In genomic region chr5:151400557-151400944, GRCm38 (mm10) we compare ENCODE assay signal across 30 mouse cellular contexts. TPM values are rescaled to one million over a fixed set of nuclear protein-coding genes. Genes with fewer than 3 reads are reported as not detected.
"Had no signal": no experiment of that assay in that cellular context is flagged by ENCODE, and none has a peak within 500 bp of the region (broad histone marks: within the 10 kb centered on the region; RNA-seq: fewer than 3 reads in every experiment).

No protein-coding gene starts in this region.

- ATAC-seq: intestine, embryonic 16.5 days had no signal

- H3K27me3 ChIP-seq: heart, embryonic 13.5 days; heart, embryonic 15.5 days; hindbrain, embryonic 13.5 days; hindbrain, embryonic 15.5 days; kidney, embryonic 15.5 days; limb, embryonic 13.5 days; limb, embryonic 15.5 days had no signal

- H3K36me3 ChIP-seq: heart, embryonic 13.5 days; heart, embryonic 15.5 days; hindbrain, embryonic 13.5 days; hindbrain, embryonic 15.5 days; kidney, embryonic 15.5 days; limb, embryonic 13.5 days; limb, embryonic 15.5 days had no signal

- DNase-seq: gastrocnemius, adult 2 months; gastrocnemius, postnatal 10 days; gastrocnemius, postnatal 25 days; heart, adult 2 months; heart, postnatal 14 days; heart, postnatal 36 days; kidney, adult 11 months; kidney, adult 2 months; kidney, adult 9 months; kidney, postnatal 14 days; kidney, postnatal 36 days; layer of hippocampus, adult 9-11 months; layer of hippocampus, postnatal 36 days; left cerebral cortex, postnatal 4 days had no signal

RNA-seq across cellular contexts. Expression of gene Gm42906, which starts 27.4 kb away (rescaled TPM):
- total RNA-seq: gastrocnemius, postnatal 4 days; hematopoietic stem cell, adult 5-6 weeks; hindbrain, postnatal 0 days; layer of hippocampus, adult 18-20 months; layer of hippocampus, postnatal 14 days; layer of hippocampus, postnatal 36 days; left cerebral cortex, adult 8-10 months; left cerebral cortex, postnatal 25 days; left cerebral cortex, postnatal 4 days; liver, adult 2 months had no signal
